Mouse (Mus musculus) ES-E14 (cell line): Measurements from ENCODE around the gene Snrpe. TPM values are rescaled to one million over a fixed set of nuclear protein-coding genes. Genes with fewer than 3 reads are reported as not detected.

Source experiments
- DNase-seq: peaks from one replicate; pipeline ENCODE4 v3.0.0-alpha.2; 2013; ENCODE audit warnings: low read depth, low spot score
- H3K27ac ChIP-seq: 2 replicates; pipeline ENCODE4 v1.5.1; 2012; ENCODE audit warnings: low read depth, mild to moderate bottlenecking, low read length, moderate library complexity, mixed read lengths; ENCODE audit not compliant: poor library complexity, insufficient read depth, severe bottlenecking
- H3K36me3 ChIP-seq: 2 replicates; pipeline ENCODE4 v1.6.1; 2012; ENCODE audit warnings: mild to moderate bottlenecking, low read length, moderate library complexity, mixed read lengths; ENCODE audit not compliant: control insufficient read depth, poor library complexity, insufficient read depth, severe bottlenecking
- H3K4me1 ChIP-seq, 2 experiments: fragments of 150-350 bp in 1 of 2; sonication (generic) in 1 of 2; 2 replicates each; pipeline ENCODE4 v1.6.1; 2012; ENCODE audit warnings: low read length in 2 of 2, mild to moderate bottlenecking in 1 of 2, mixed read lengths in 1 of 2; ENCODE audit not compliant: control insufficient read depth in 2 of 2, insufficient read depth in 2 of 2, poor library complexity in 1 of 2
- H3K4me3 ChIP-seq, 2 experiments: fragments of 150-350 bp in 1 of 2; sonication (generic) in 1 of 2; 2 replicates each; pipeline ENCODE4 v1.5.1; 2012; ENCODE audit warnings: low read length in 2 of 2, low read depth in 1 of 2, mild to moderate bottlenecking in 1 of 2, mixed read lengths in 1 of 2; ENCODE audit not compliant: insufficient read depth in 1 of 2, poor library complexity in 1 of 2, severe bottlenecking in 1 of 2
- H3K9ac ChIP-seq: 2 replicates; pipeline ENCODE4 v1.6.1; 2012; ENCODE audit warnings: low read depth, mild to moderate bottlenecking, low read length, mixed read lengths; ENCODE audit not compliant: poor library complexity, insufficient read depth, severe bottlenecking
- H3K9me3 ChIP-seq: fragments of 150-350 bp; sonication (generic); 2 replicates; pipeline ENCODE4 v1.6.1; 2012; ENCODE audit warnings: low read depth, mild to moderate bottlenecking, low read length; ENCODE audit not compliant: control insufficient read depth, insufficient read depth
- CHD2 ChIP-seq: IDR thresholded peaks from 2 replicates; pipeline ENCODE4 v1.6.1; 2014; ENCODE audit warnings: mild to moderate bottlenecking, low read depth, low read length, inconsistent platforms
- HCFC1 ChIP-seq: IDR thresholded peaks from 2 replicates; pipeline ENCODE4 v1.6.1; 2012; ENCODE audit warnings: low read length, inconsistent platforms, borderline replicate concordance; ENCODE audit not compliant: insufficient read depth
- MAFK ChIP-seq: IDR thresholded peaks from 2 replicates; pipeline ENCODE4 v1.6.1; 2014; ENCODE audit warnings: mild to moderate bottlenecking, low read depth, low read length, inconsistent platforms; ENCODE audit not compliant: insufficient read depth
- ZC3H11A ChIP-seq: IDR thresholded peaks from 2 replicates; pipeline ENCODE4 v1.6.1; 2012; ENCODE audit warnings: low read depth, mild to moderate bottlenecking, inconsistent platforms, low read length, borderline replicate concordance
- ZNF384 ChIP-seq: IDR thresholded peaks from 2 replicates; pipeline ENCODE4 v1.6.1; 2012; ENCODE audit warnings: low read depth, low read length, inconsistent platforms
- in situ Hi-C, 2 experiments: fragments of 600-800 bp; cut with MboI; formaldehyde crosslinking; loops; one replicate each; pipeline ENCODE4 v1.15.1; 2025; ENCODE audit warnings: low sequenced_read_pairs in 2 of 2, inconsistent platforms in 1 of 2; ENCODE audit not compliant: unreplicated experiment in 2 of 2
- total RNA-seq: library from RNA; depleted of rRNA; stranded (reverse); fragments of 300-350 nt; gene quantifications from 2 replicates; pipeline ENCODE4 v1.2.3, GENCODE M21; 2012; rRNA removed

The Snrpe gene
- total RNA-seq, result 443 and 576 TPM in 2 replicates

GRCm38 (mm10) chr1:133609771-133610502 lies at the start of gene Snrpe:
Gene Snrpe (minus strand): TSS chr1:133610291.
- TF ChIP-seq ZNF384, result no peak
- peak; percentile 96 for TF ChIP-seq ZC3H11A
- peak; percentile 70; the same call in 1 of the 2 replicates for TF ChIP-seq HCFC1
- TF ChIP-seq CHD2, result no peak
- Histone ChIP-seq H3K4me1 (peaks cover 0 to 2% of the 10 kb centered on the region in 2 experiments; a peak in 1 of 4 replicates), H3K27ac (peak within 1 kb of the TSS; percentile 73), H3K4me3 (peak within 1 kb of the TSS; percentile 94 to 95), H3K36me3 (peaks cover 24% of the 10 kb centered on the region), H3K9ac (peak within 1 kb of the TSS; percentile 92), H3K9me3 (no peaks in the 10 kb centered on the region)
- peak; percentile 98 for DNase-seq
- in situ Hi-C loops, result loop anchor here (5.0 to 25.0 kb wide), 3 partner anchors 223 to 448 kb away; partner anchors contain the start of gene Plekha6 (in 1 of the 2)

GRCm38 (mm10) chr1:133658878-133659277 lies 48.8 kb upstream of the Snrpe start:
- in situ Hi-C loops, result no loop called here
- Histone ChIP-seq H3K9ac (no peak overlapping the region), H3K27ac (no peak overlapping the region), H3K4me3 (no peak overlapping the region), H3K4me1 (peaks cover 8 to 10% of the 10 kb centered on the region in 2 experiments), H3K9me3 (no peaks in the 10 kb centered on the region), H3K36me3 (peaks cover 22% of the 10 kb centered on the region)
- TF ChIP-seq ZNF384, result no peak
- TF ChIP-seq ZC3H11A, result no peak
- TF ChIP-seq MAFK, result no peak
- no peak for TF ChIP-seq CHD2
- TF ChIP-seq HCFC1, result no peak
- no peak for DNase-seq

GRCm38 (mm10) chr1:133656811-133657210 lies 46.7 kb upstream of the Snrpe start:
- no peak for TF ChIP-seq CHD2
- no peak for TF ChIP-seq ZC3H11A
- H3K36me3 ChIP-seq, result peaks cover 22% of the 10 kb centered on the region
- no peak overlapping the region for H3K27ac ChIP-seq
- in situ Hi-C loops, result no loop called here
- no peak overlapping the region for H3K9ac ChIP-seq
- H3K4me1 ChIP-seq, result peaks cover 3 to 6% of the 10 kb centered on the region in 2 experiments; a peak in 1 of 4 replicates
- no peak for DNase-seq
- no peak overlapping the region for H3K4me3 ChIP-seq
- no peaks in the 10 kb centered on the region for H3K9me3 ChIP-seq

- Histone ChIP-seq H3K36me3 (peaks cover 9% of the 10 kb centered on the region), H3K9me3 (no peaks in the 10 kb centered on the region), H3K9ac (no peak overlapping the region), H3K27ac (no peak overlapping the region), H3K4me3 (no peak overlapping the region), H3K4me1 (no peaks in the 10 kb centered on the region)
- in situ Hi-C loops, result loop anchor here in 1 of 2 experiments (5.0 kb wide), 1 partner anchor 36 kb away; no protein-coding TSS in a partner anchor
- no peak for TF ChIP-seq MAFK
- TF ChIP-seq ZNF384, result no peak
- no peak for TF ChIP-seq CHD2
- TF ChIP-seq HCFC1, result no peak
- TF ChIP-seq ZC3H11A, result no peak
- no peak for DNase-seq
Measured at GRCm38 (mm10) chr1:133653033-133653432, 42.9 kb upstream of the Snrpe start.
